Mouse (Mus musculus) intestine, embryonic 16.5 days (tissue): ENCODE data around the gene Slc35g1. TPM values are rescaled to one million over a fixed set of nuclear protein-coding genes. Genes with fewer than 3 reads are reported as not detected.

Experiments used
- ATAC-seq: fragments of 200-750 bp; cut with Nextera tagmentation; 2 replicates; pipeline ENCODE4 v1.8.0; 2017; ENCODE audit warnings: moderate TSS enrichment, moderate library complexity
- H3K27ac ChIP-seq: fragments of 300-500 bp; sonication (generic); 2 replicates; pipeline ENCODE4 v1.5.1; 2014; ENCODE audit warnings: mild to moderate bottlenecking, low read length
- H3K27me3 ChIP-seq: fragments of 300-500 bp; sonication (generic); replicated peaks from 2 replicates; pipeline ENCODE4 v1.6.1; 2014; ENCODE audit warnings: low read length, control low read depth, mixed read lengths; ENCODE audit not compliant: control insufficient read depth, insufficient read depth
- H3K36me3 ChIP-seq: fragments of 300-500 bp; sonication (generic); 2 replicates; pipeline ENCODE4 v1.6.1; 2014; ENCODE audit warnings: low read length, control low read depth; ENCODE audit not compliant: control insufficient read depth, insufficient read depth
- H3K4me1 ChIP-seq: fragments of 300-500 bp; sonication (generic); 2 replicates; pipeline ENCODE4 v1.6.1; 2014; ENCODE audit warnings: low read length, control low read depth, mixed read lengths; ENCODE audit not compliant: control insufficient read depth, insufficient read depth
- H3K4me2 ChIP-seq: fragments of 300-500 bp; sonication (generic); 2 replicates; pipeline ENCODE4 v1.6.1; 2014; ENCODE audit warnings: low read depth, low read length, control low read depth
- H3K4me3 ChIP-seq: fragments of 300-500 bp; sonication (generic); 2 replicates; pipeline ENCODE4 v1.5.1; 2014; ENCODE audit warnings: mild to moderate bottlenecking, low read length
- H3K9ac ChIP-seq: fragments of 300-500 bp; sonication (generic); 2 replicates; pipeline ENCODE4 v1.6.1; 2014; ENCODE audit warnings: low read depth, low read length
- H3K9me3 ChIP-seq: fragments of 300-500 bp; sonication (generic); 2 replicates; pipeline ENCODE4 v1.6.1; 2016; ENCODE audit warnings: low read length, control low read depth; ENCODE audit not compliant: control insufficient read depth
- WGBS: fragments of 180-500 bp; shearing (Covaris S2); extraction: QIAGEN DNeasy Blood & Tissue Kit; methylation state at CpG from one replicate; pipeline ENCODE4 v1.1.7; 2014; 5-methylcytosine and 5-hydroxymethylcytosine counted together
- polyA plus RNA-seq: library from polyadenylated mRNA; unstranded; fragments of >200 nt; fragmentation: Nextera tagmentation; extraction: Ambion mirVana; gene quantifications from 2 replicates; pipeline ENCODE4 v1.2.1, GENCODE M21; 2015

Slc35g1 gene
- 7.0 and 7.1 TPM in 2 replicates for polyA plus RNA-seq

- H3K27me3 ChIP-seq: no peaks in the 10 kb centered on the region
- WGBS: under 1% methylated on average over 82 of the region's 90 CpGs
- H3K9ac ChIP-seq: peak within 1 kb of the TSS; percentile 79
- no peaks in the 10 kb centered on the region for H3K36me3 ChIP-seq
- peaks cover 7% of the 10 kb centered on the region; the same call in 1 of the 2 replicates for H3K4me1 ChIP-seq
- H3K4me2 ChIP-seq: peak within 1 kb of the TSS; percentile 94
- H3K9me3 ChIP-seq: no peaks in the 10 kb centered on the region
- peak within 1 kb of the TSS; percentile 45 for H3K27ac ChIP-seq
- ATAC-seq: peak; percentile 87
- H3K4me3 ChIP-seq: peak within 1 kb of the TSS; percentile 71
These were observed at the start of gene Slc35g1 for GRCm38 (mm10) chr19:38395701-38396632. Gene Slc35g1, plus strand, starts transcription at chr19:38395980.

GRCm38 (mm10) chr19:38348271-38349012, 47.3 kb upstream of the Slc35g1 start:
- H3K9ac ChIP-seq: no peak overlapping the region
- no peaks in the 10 kb centered on the region for H3K4me1 ChIP-seq
- H3K4me3 ChIP-seq: no peak overlapping the region
- H3K36me3 ChIP-seq: no peaks in the 10 kb centered on the region
- WGBS: 39% methylated on average over 13 of the region's 13 CpGs
- no peak overlapping the region for H3K27ac ChIP-seq
- no peaks in the 10 kb centered on the region for H3K9me3 ChIP-seq
- ATAC-seq: no peak
- no peaks in the 10 kb centered on the region for H3K27me3 ChIP-seq
- H3K4me2 ChIP-seq: no peak overlapping the region

- H3K9me3 ChIP-seq: no peaks in the 10 kb centered on the region
- 84% methylated on average over 5 of the region's 5 CpGs for WGBS
- no peak overlapping the region for H3K9ac ChIP-seq
- H3K4me2 ChIP-seq: no peak overlapping the region
- H3K36me3 ChIP-seq: no peaks in the 10 kb centered on the region
- H3K4me3 ChIP-seq: no peak overlapping the region
- no peak overlapping the region for H3K27ac ChIP-seq
- no peak for ATAC-seq
- H3K27me3 ChIP-seq: no peaks in the 10 kb centered on the region
- H3K4me1 ChIP-seq: no peaks in the 10 kb centered on the region
These were observed 46.8 kb upstream of the Slc35g1 start for GRCm38 (mm10) chr19:38349013-38349341.

GRCm38 (mm10) chr19:38351202-38351601, 44.6 kb upstream of the Slc35g1 start:
- Histone ChIP-seq H3K36me3 (no peaks in the 10 kb centered on the region), H3K27me3 (no peaks in the 10 kb centered on the region), H3K4me1 (no peaks in the 10 kb centered on the region), H3K4me2 (no peak overlapping the region), H3K4me3 (no peak overlapping the region), H3K27ac (no peak overlapping the region), H3K9me3 (no peaks in the 10 kb centered on the region), H3K9ac (no peak overlapping the region)
- WGBS: 58% methylated on average over 2 of the region's 2 CpGs
- peak; percentile 66 for ATAC-seq

GRCm38 (mm10) chr19:38351728-38352127, 44.1 kb upstream of the Slc35g1 start:
- Histone ChIP-seq H3K4me2 (no peak overlapping the region), H3K4me1 (no peaks in the 10 kb centered on the region), H3K36me3 (no peaks in the 10 kb centered on the region), H3K27me3 (no peaks in the 10 kb centered on the region), H3K27ac (no peak overlapping the region), H3K9me3 (no peaks in the 10 kb centered on the region), H3K9ac (no peak overlapping the region), H3K4me3 (no peak overlapping the region)
- 65% methylated on average over 3 of the region's 3 CpGs for WGBS
- peak; percentile 69 for ATAC-seq

- ATAC-seq: no peak
These were observed 43.2 kb upstream of the Slc35g1 start for GRCm38 (mm10) chr19:38352495-38353130.

GRCm38 (mm10) chr19:38354279-38354678, 41.5 kb upstream of the Slc35g1 start:
- Histone ChIP-seq H3K27me3 (no peaks in the 10 kb centered on the region), H3K27ac (no peak overlapping the region), H3K9ac (no peak overlapping the region), H3K9me3 (no peaks in the 10 kb centered on the region), H3K4me1 (no peaks in the 10 kb centered on the region), H3K36me3 (no peaks in the 10 kb centered on the region), H3K4me2 (no peak overlapping the region), H3K4me3 (no peak overlapping the region)
- no peak for ATAC-seq
- 84% methylated on average over 1 of the region's 1 CpGs for WGBS

More at GRCm38 (mm10) chr19:38352495-38353130, 43.2 kb upstream of the Slc35g1 start:
- H3K27ac ChIP-seq: no peak overlapping the region
- no peaks in the 10 kb centered on the region for H3K4me1 ChIP-seq
- no peak overlapping the region for H3K9ac ChIP-seq
- no peaks in the 10 kb centered on the region for H3K36me3 ChIP-seq
- H3K27me3 ChIP-seq: no peaks in the 10 kb centered on the region
- H3K9me3 ChIP-seq: no peaks in the 10 kb centered on the region
- H3K4me3 ChIP-seq: no peak overlapping the region
- 39% methylated on average over 6 of the region's 6 CpGs for WGBS
- H3K4me2 ChIP-seq: no peak overlapping the region

- H3K4me1 ChIP-seq: no peaks in the 10 kb centered on the region
- H3K9ac ChIP-seq: no peak overlapping the region
- WGBS: 66% methylated on average over 10 of the region's 10 CpGs
- no peak overlapping the region for H3K27ac ChIP-seq
- no peaks in the 10 kb centered on the region for H3K27me3 ChIP-seq
- no peaks in the 10 kb centered on the region for H3K36me3 ChIP-seq
- H3K9me3 ChIP-seq: no peaks in the 10 kb centered on the region
- no peak overlapping the region for H3K4me3 ChIP-seq
- no peak overlapping the region for H3K4me2 ChIP-seq
- no peak for ATAC-seq
These were observed 40.9 kb upstream of the Slc35g1 start for GRCm38 (mm10) chr19:38354819-38355360.
